Mouse (Mus musculus): ENCODE results near the gene Cpeb3.

- TF ChIP-seq CTCF (conservative IDR thresholded peaks at IDR 0.05; ENCODE audit: low read length) (no peak), NANOG (IDR thresholded peaks at IDR 0.05; ENCODE audit: borderline replicate concordance, low read length) (no peak)
These were observed 71.3 kb downstream of the Cpeb3 start for GRCm38 (mm10) chr19:37137133-37137532.

Data from E14TG2a.4 (cell line).